Mouse (Mus musculus) layer of hippocampus, postnatal 10 days (tissue): ENCODE data around the gene Abca7. TPM values are rescaled to one million over a fixed set of nuclear protein-coding genes. Genes with fewer than 3 reads are reported as not detected.
"Not testable (repeated sequence)": the region's sequence is repeated elsewhere in the genome, so short reads cannot be mapped to it uniquely, and the experiment has no call there.

Experiments
- DNase-seq, 2 experiments: peaks; one replicate each; pipeline ENCODE4 v3.0.0; 2021; ENCODE audit warnings: low spot score in 2 of 2
- total RNA-seq, 2 experiments: library from RNA; stranded (reverse); gene quantifications; 2 replicates each; pipeline ENCODE4 v1.2.3; 2021

Gene Abca7
- total RNA-seq, 2 experiments from 2014 or later: 9.3 to 10.3 TPM

DNA sequence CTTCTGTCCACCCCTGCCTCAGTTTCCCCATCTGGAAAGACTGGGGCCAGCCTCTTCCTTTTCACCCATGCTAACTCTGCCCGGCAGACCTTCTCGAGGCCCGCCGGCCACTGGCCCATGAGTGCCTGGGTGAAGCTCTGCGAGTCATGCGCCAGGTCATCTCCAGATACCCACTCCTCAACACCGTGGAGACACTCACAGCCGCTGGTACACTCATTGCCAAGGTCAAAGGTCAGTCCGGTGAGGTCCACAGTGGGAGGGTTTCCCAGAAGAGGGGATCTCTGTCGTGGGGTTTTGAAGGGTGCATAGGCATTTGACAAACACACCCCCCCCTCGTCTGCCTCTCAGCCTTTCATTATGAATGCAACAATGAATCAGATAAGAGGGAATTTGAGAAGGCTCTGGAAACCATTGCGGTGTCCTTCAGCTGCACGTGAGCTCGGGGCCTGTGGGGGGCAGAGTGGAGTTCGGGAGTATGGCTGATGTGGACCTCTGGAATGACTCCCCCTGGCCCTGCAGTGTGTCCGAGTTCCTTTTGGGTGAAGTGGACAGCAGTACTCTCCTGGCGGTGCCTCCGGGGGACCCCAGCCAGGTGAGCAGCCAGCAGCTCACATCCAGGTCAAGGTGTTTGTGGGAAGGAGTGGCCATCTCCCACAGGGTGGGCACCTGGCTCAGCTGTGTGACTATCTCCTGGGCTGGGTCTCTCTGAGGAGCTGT is 24.5 kb downstream of the Abca7 start:
- DNase-seq: no peak

GRCm38 (mm10) chr10:80021320-80021641 is 25.0 kb downstream of the Abca7 start:
- no peak for DNase-seq

- DNase-seq: no peak
Measured at GRCm38 (mm10) chr10:80022164-80022563, 25.9 kb downstream of the Abca7 start.

DNA sequence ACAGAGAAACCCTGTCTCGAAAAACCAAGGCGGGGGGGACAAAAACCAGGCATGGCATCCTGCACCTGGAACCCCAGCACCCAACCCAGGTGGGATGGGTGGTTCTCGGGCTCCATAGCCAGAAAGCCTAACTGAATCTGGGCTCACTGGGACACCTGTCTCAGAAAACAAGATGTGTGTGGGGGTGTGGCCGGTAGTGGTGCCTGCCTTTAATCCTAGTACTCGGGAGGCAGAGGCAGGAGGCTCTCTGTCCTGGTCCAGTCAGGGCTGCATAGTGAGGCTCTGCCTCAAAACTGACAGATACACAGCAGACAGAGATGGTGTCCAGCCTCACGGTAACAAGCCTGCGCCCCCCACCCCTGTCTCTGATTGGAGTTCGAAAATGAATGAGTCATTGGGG is 26.5 kb downstream of the Abca7 start:
- no peak for DNase-seq

- DNase-seq: no peak
Measured at GRCm38 (mm10) chr10:80023758-80024157, 27.5 kb downstream of the Abca7 start.

- no peak for DNase-seq
Measured at GRCm38 (mm10) chr10:80024229-80025043, 28.1 kb downstream of the Abca7 start.

DNA sequence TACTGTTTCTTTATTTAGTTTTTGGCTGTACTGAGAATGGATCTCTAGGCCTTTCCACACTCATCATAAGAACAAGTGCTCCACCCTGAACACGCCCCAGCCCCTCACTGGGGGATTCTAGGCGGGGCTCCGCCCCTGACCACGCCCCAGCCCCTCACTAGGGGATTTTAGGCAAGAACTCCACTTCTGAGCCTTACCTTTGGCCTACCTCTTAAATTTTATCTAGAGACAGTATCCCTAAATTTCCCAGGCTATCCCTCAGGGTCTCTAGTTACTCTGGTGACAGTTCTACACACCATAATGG is 28.7 kb downstream of the Abca7 start:
- DNase-seq: no peak

DNA sequence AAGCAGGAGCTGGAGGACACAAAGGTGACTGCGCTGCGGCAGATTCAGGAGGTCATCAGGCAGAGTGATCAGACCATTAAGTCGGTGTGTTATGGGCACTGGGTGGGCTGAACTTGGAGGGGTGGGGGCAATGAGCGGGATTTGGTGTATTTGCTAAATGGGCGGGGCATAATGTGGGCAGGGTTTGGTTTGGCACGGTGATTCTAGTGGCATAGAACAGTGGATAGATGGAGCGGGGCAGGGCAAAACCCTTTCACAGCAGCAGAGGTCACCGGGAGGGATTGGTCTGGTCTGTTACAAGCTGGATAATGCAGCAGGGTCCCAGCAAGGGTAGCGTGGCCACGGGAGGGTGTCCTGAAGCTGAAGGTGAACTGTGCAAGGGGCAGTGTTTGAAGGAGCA is 29.2 kb downstream of the Abca7 start:
- DNase-seq: no peak

DNA sequence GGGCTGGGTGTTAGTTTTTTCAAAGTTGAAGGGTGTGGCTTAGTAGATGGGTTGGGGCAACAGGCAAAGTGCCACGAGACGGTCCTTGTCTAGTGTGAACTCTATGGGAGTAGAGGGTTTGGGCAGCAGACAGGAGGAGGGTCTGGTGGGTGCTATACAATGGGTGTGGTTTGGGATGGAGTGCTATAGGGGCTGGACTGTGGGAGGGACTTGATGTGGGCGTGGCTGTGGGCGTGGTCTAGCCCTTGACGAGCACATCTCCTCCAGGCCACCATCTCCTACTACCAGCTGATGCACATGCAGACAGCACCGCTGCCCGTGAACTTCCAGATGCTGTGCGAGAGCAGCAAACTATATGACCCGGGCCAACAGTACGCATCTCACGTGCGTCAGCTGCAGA is 29.6 kb downstream of the Abca7 start:
- DNase-seq: no peak

- no peak for DNase-seq
Measured at GRCm38 (mm10) chr10:80027681-80028520, 31.6 kb downstream of the Abca7 start.

GRCm38 (mm10) chr10:80028521-80028846 is 32.2 kb downstream of the Abca7 start:
- DNase-seq: no peak

DNA sequence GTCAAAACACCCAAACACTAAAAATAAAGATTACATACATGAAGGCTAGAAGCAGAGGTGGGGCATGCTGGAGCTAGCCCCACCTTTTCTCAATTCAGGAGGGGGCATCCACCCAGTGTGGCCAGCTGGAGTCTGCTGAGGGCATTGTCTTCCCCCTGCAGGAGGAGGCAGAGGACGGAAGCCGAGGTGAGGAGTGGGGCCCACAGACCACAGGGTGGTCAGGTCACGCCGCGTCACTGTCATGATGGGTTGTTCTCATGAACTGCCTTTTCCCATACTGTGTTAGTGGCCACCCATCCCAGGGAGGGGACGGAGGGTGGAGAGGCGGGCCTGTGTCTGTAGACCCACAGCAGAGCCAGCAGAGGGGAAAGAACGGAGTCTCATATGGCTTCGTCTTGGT is 33.9 kb downstream of the Abca7 start:
- no peak for DNase-seq

GRCm38 (mm10) chr10:80030736-80031135 is 34.4 kb downstream of the Abca7 start:
- no peak for DNase-seq

DNA sequence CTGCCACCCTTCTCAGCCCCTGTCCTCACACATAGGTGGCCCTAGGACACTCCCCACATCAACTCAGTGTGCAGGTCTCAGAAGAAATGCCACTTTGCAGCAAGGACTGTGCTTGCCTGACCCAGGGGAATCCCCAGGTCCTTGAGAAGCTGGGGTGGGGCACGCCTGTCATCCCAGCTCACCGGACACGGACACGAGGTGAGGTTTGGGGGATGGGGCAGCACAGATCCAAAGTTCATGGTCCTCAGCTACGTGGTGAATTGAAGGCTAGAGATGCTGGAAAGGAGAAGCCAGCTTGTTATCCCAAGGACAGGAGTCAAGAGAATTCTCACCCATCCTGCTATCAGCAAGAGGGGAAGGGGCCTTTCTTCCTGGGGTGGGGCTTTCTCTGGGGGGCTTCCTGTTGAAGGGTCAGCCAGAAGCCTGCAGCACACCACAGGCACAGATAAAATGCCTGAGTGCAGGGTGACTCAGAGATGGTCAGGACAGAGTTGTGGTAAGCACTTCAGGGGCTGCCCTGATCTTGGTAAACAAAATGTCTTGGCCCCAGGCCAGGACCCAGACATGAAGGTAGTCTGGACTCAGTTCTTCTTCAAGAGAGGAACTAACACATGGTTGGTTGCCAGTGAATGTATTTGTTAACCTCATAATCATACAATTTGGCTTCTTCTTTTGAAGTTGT is 36.6 kb downstream of the Abca7 start:
- peak in 1 of 2 experiments; percentile 47 for DNase-seq

DNA sequence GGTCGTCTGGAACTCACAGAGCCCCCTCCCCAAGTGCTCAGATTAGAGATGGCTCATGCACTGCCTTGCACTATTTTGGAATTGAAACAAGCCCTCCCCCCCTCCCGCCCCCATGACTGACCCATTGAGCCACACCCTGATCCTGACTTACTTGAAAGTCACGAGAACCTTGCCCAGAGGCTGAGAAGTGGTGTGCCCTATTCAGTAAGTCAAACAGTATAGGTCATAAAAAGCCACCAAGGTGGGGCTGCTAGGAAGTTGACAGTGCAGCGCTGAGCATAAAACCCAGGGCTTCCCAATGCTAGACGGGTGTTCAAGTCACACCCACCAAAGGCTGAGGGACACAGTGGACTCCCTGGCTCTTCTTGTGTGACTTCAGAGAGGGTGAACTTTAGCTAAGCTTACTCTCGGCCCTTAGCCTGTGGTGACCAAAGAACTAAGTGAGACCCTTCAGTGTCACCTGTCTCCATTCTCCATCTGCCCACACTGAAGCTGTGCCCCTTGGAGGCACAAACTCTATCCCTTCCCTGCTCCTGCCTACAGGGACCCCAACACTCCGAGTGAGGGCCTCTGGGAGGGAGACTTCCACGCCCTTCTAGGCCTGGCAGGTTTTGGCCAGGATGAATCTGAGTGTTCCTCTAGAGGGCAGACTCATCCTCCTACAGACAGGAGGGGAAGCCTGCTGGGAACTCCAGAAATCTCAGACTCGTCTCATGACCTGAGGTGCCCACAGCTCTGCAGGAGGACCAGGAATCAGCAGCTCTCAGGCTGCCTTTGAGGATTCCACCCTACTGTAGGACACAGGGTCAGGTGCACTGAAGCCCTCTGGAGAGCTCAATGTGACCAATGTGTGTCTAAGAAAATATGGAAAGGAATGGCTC is 37.5 kb downstream of the Abca7 start:
- DNase-seq: no peak

DNA sequence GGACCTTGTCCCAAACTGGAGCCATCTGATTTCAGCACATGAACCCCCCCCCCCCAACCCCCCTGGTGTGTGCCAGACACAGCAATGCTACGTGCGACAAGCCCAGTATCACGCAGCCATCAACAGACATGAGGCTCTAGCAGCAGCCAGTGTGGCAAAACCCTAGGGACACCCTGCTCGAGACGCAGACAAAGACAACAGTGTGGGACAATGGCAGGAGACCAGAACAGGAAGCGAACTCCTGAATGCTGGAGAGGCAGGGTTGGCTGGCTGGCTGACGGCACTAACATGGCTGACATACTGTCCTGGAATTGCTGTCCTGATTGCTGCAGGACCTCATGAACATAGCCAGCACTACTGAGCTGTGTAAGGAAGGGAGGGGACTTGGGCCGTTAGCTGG is 38.9 kb downstream of the Abca7 start:
- no peak for DNase-seq

GRCm38 (mm10) chr10:80035686-80036085 is 39.4 kb downstream of the Abca7 start:
- no peak for DNase-seq

- DNase-seq: no peak
Measured at GRCm38 (mm10) chr10:80036832-80037231, 40.5 kb downstream of the Abca7 start.

- peak; percentile 95 to 97 for DNase-seq
Measured at GRCm38 (mm10) chr10:80039559-80039979, 43.3 kb downstream of the Abca7 start, which contains the start of gene Polr2e. TSS of gene Polr2e (minus strand) at chr10:80039795.

DNA sequence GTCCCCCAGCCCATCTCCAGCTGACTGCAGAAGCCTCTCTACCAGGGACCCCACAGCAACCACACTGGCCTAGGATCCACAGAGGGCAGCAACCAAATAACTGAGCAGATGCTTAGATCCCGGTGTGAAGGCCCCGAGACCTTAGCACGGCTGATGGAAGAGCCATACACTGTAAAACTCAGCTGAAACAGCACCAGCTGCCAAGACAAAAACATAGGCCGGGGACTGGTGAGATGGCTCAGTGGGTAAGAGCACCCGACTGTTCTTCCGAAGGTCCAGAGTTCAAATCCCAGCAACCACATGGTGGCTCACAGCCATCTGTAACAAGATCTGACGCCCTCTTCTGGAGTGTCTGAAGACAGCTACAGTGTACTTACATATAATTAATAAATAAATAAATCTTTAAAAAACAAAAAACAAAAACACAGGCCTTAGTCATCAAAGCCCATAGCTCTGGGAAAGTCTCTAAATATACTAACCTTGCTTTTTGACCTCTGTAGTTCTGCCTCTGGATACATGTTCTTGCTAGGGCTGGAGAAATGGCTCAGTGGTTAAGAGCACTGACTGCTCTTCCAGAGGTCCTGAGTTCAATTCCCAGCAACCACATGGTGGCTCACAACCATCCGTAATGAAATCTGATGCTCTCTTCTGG is 45.2 kb downstream of the Abca7 start:
- DNase-seq: not testable (repeated sequence)
